Mouse (Mus musculus) urinary bladder, adult 2 months (tissue): ENCODE measurements around the gene Il10. TPM values are rescaled to one million over a fixed set of nuclear protein-coding genes. Genes with fewer than 3 reads are reported as not detected.

Experiments used
- DNase-seq: peaks from one replicate; pipeline ENCODE4 v3.0.0; 2022; ENCODE audit warnings: low spot score
- polyA plus RNA-seq: library from polyadenylated mRNA; depleted of rRNA; stranded (reverse); fragments of >200 nt; gene quantifications from 2 replicates; pipeline ENCODE4 v1.2.3, GENCODE M21; 2012; rRNA removed

Gene Il10
- polyA plus RNA-seq, result 0.23 and 0.27 TPM in 2 replicates

GRCm38 (mm10) chr1:131019492-131020098 lies at the start of gene Il10:
Gene Il10, plus strand, starts transcription at chr1:131019845.
- no peak for DNase-seq

DNA sequence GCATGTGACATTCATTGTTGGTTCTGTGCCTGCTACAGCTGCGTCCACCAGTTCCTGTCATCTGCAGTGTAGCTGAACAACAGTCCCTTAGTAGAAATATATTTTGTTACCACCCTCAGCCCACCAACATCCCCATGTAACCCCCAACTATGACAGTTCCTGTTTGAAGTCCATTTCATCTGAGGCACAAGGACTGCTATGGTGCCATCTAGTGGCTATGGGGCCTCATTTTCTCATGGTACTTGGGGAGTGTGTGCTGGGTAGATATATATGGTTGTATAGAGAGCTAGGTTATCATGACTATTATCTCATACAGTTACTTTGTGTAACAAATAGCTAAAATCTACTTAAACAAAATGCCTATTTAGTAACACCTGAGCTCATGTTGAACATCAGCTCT lies 40.2 kb upstream of the Il10 start:
- DNase-seq, result no peak

- no peak for DNase-seq
These were observed 35.2 kb upstream of the Il10 start for GRCm38 (mm10) chr1:130984441-130984840.

- no peak for DNase-seq
These were observed 32.6 kb upstream of the Il10 start for GRCm38 (mm10) chr1:130987001-130987400.

GRCm38 (mm10) chr1:130987418-130987817 lies 32.2 kb upstream of the Il10 start:
- no peak for DNase-seq

- no peak for DNase-seq
These were observed 30.3 kb upstream of the Il10 start for GRCm38 (mm10) chr1:130989331-130989730.

GRCm38 (mm10) chr1:130990448-130990847 lies 29.2 kb upstream of the Il10 start:
- no peak for DNase-seq

DNA sequence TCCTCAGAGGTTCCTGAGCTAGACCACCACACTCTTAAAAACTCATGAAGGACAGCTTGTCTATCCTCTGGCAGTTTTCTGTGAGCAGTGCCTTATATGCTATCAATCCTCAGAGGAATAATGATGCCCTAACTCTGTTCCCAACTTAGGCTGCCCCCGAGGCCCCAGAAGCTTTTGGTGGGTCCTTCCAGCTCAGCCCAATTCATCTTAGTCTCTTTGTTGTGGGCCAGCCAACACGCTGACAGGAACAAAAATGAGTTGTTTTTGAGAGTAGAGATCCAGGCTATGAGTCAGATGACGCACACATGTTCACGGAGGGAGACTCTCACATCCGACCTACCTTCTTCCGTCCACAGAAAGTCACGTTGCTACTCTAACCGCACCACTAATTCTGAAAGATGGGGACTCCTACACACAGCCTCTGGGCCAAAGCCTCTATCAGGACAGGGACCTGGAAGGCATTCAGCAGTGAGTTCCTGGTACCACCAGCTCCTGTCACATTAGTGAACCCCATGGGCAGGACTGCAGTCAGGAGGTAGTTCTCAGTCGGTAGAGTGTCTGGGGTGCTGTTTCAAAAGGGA lies 26.0 kb upstream of the Il10 start:
- DNase-seq, result no peak

DNA sequence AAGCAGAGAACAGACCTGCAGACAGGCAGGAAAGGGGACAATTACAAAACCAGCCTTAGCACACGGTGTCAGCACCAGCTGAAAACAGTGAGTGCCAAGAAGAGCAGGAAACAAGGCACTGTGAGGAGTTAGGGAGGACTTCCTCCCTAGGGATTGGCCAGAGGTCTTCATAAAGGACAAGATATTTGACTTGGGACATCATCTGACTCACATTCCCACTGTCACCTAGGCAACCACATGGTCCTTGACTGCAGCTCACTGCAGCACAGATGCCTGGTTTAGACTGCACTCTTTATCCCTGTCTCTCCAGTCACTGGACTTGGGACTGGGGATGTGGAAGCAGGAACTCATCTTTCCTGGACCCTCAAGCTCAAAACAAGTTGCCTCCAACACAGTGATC lies 24.1 kb upstream of the Il10 start:
- no peak for DNase-seq

GRCm38 (mm10) chr1:130996356-130996755 lies 23.3 kb upstream of the Il10 start:
- DNase-seq, result no peak

- no peak for DNase-seq
These were observed 22.2 kb upstream of the Il10 start for GRCm38 (mm10) chr1:130997441-130997840.

GRCm38 (mm10) chr1:130998321-130998720 lies 21.3 kb upstream of the Il10 start:
- DNase-seq, result no peak

DNA sequence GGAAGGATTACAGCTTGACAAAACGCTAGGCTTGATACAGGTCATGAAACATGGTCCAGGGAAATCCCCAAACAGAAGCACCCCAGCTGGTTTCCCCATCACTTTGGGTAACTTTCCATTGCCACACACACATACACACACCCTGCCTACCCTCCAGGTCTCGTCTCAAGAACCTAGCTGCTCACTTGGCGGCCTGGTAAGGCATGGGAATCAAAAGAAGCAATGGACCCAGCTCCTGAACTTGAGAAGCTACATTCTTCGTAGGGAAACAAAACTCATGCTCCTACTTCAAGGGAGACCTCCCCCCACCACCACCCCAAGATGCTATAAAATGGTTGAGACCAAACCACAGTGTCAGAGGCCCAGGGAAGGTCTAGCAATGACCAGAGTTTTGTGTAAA lies 19.9 kb upstream of the Il10 start:
- no peak for DNase-seq

DNA sequence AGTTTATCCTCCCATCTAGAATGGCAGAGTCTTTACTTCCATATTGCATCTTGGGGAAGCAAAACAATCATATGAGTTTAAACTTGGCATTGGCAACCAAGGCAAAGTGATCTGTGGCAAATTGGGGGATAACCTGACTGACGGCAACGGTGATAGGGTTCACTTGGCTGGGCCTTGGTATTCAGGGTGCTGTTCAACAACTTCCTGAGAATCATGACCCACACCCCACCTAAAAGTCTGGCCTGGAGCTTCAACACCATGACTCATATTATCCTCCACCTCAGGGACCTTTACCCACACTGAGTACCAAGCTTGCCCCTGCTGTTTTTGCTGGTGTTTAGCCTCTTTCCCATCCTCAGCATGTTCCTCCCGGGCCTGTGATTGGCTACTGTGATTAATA lies 19.3 kb upstream of the Il10 start:
- DNase-seq, result no peak

- no peak for DNase-seq
These were observed 17.1 kb upstream of the Il10 start for GRCm38 (mm10) chr1:131002561-131002960.

- DNase-seq, result no peak
These were observed 16.4 kb upstream of the Il10 start for GRCm38 (mm10) chr1:131003037-131003922.

GRCm38 (mm10) chr1:131006069-131006468 lies 13.6 kb upstream of the Il10 start:
- no peak for DNase-seq

- no peak for DNase-seq
These were observed 9.2 kb upstream of the Il10 start for GRCm38 (mm10) chr1:131010201-131011153.

DNA sequence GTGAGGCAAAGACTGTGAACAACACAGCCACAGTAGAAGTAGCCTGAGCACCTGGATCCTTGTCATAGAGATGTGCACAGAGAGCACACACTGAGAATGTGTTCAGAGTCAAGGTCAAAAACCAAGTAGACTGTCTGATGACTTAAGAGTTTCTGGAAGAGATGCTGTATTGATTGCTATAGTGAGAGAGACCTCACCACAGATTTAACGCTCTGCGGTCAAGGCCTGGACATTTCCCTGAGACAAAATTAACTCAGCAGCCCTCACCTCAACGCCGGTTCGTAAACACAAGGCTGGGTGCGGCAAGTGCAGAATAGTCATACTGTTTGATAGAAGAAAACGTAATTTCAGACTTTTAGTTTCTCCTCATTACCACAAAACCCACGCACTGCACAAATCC lies 7.2 kb upstream of the Il10 start:
- DNase-seq, result no peak

DNA sequence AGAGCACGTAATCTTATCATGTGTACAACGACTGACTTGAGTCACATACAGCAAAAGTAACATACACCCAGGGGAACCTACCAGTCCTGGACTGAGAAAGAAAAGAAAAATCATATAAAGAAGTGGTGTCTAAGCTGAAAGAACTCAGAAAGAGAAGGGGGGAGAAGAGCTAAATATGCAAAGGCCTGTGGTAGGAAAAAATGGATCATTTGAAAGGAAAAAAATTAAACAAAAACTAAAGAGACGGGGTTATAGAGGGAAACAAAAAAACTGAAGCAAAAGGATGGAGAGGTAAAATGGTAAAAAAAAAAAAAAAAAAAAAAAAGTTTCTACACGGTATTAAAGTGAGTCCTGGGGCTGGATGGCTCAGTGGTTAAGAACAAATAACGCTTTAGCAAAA lies 5.7 kb upstream of the Il10 start:
- DNase-seq, result no peak

DNA sequence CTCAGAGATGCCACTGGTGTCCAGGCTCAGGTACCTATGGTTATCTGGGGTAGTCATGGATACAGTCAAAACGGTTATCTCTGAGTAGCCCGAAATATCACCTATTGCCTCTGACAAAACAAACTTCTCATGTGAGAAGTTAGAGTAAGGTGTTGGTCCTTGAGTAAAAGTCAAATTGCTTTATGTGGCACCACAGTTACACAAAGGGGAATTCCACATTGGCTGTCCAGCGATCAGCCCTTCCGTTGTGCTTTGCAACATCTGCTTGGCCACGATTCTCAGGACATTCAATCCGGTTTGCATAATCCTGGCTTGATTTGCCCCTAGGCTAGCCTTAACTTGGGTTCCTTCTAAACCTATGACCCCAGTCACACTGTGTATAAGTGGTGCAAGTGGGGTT lies 4.4 kb upstream of the Il10 start:
- DNase-seq, result no peak

DNA sequence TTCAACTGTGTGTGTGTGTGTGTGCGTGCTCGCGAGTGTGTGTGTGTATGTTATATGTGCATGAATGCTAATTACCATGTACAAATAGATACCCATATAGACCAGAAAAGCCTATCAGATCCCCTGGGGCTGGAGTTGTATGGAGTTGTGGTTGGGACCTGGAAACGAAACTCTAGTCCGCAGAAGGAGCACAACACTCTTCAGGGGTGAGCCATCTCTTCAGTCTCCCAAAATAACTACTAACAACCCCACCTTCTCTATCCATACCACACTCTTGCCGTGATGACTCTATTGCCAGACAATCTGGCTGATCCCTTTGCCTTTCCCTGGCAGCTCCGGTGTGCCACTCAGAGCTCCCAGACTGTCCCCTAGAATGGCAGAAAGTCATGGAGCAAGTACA lies 3.8 kb upstream of the Il10 start:
- no peak for DNase-seq
